Mouse (Mus musculus) stomach, embryonic 14.5 days (tissue): ENCODE results near the gene Rsph14. TPM values are rescaled to one million over a fixed set of nuclear protein-coding genes. Genes with fewer than 3 reads are reported as not detected.
"Not testable (repeated sequence)": the region's sequence is repeated elsewhere in the genome, so short reads cannot be mapped to it uniquely, and the experiment has no call there.

Source experiments
- ATAC-seq: fragments of 200-750 bp; cut with Nextera tagmentation; 2 replicates; pipeline ENCODE4 v1.8.0; 2017; ENCODE audit warnings: low read depth, moderate TSS enrichment; ENCODE audit not compliant: insufficient number of reproducible peaks, insufficient read depth, low FRiP score
- H3K27ac ChIP-seq: fragments of 300-500 bp; sonication (generic); 2 replicates; pipeline ENCODE4 v1.5.1; 2014; ENCODE audit warnings: mild to moderate bottlenecking, low read length, moderate library complexity, mixed read lengths
- H3K27me3 ChIP-seq: fragments of 300-500 bp; sonication (generic); 2 replicates; pipeline ENCODE4 v1.6.1; 2014; ENCODE audit warnings: low read length, control low read depth, mixed read lengths; ENCODE audit not compliant: control insufficient read depth, insufficient read depth
- H3K36me3 ChIP-seq: fragments of 300-500 bp; sonication (generic); 2 replicates; pipeline ENCODE4 v1.6.1; 2014; ENCODE audit warnings: mild to moderate bottlenecking, control low read depth, low read length, moderate library complexity, mixed read lengths; ENCODE audit not compliant: control insufficient read depth, insufficient read depth
- H3K4me1 ChIP-seq: fragments of 300-500 bp; sonication (generic); 2 replicates; pipeline ENCODE4 v1.6.1; 2014; ENCODE audit warnings: low read length, control low read depth, mixed read lengths; ENCODE audit not compliant: control insufficient read depth, insufficient read depth
- H3K4me2 ChIP-seq: fragments of 300-500 bp; sonication (generic); replicated peaks from 2 replicates; pipeline ENCODE4 v1.6.1; 2014; ENCODE audit warnings: low read depth, low read length, control low read depth
- H3K4me3 ChIP-seq: fragments of 300-500 bp; sonication (generic); 2 replicates; pipeline ENCODE4 v1.5.1; 2014; ENCODE audit warnings: low read depth, low read length, control low read depth
- H3K9ac ChIP-seq: fragments of 300-500 bp; sonication (generic); replicated peaks from 2 replicates; pipeline ENCODE4 v1.6.1; 2014; ENCODE audit warnings: low read depth, mild to moderate bottlenecking, control low read depth, low read length, moderate library complexity, mixed read lengths
- H3K9me3 ChIP-seq: fragments of 300-500 bp; sonication (generic); 2 replicates; pipeline ENCODE4 v1.6.1; 2016; ENCODE audit warnings: low read depth, low read length, control low read depth; ENCODE audit not compliant: control insufficient read depth
- WGBS: fragments of 180-500 bp; shearing (Covaris S2); extraction: QIAGEN DNeasy Blood & Tissue Kit; methylation state at CpG from one replicate; pipeline ENCODE4 v1.1.7; 2014; 5-methylcytosine and 5-hydroxymethylcytosine counted together
- polyA plus RNA-seq: library from polyadenylated mRNA; unstranded; fragments of >200 nt; fragmentation: Nextera tagmentation; extraction: Ambion mirVana; gene quantifications from 2 replicates; pipeline ENCODE4 v1.2.1, GENCODE M21; 2014

The Rsph14 gene
- polyA plus RNA-seq, 1 experiment from 2014 or later, result not detected

GRCm38 (mm10) chr10:75048711-75049110 lies 16.3 kb upstream of the Rsph14 start:
- no peak overlapping the region for H3K4me3 ChIP-seq
- no peak overlapping the region for H3K9ac ChIP-seq
- no peak for ATAC-seq
- no peaks in the 10 kb centered on the region for H3K4me1 ChIP-seq
- H3K27ac ChIP-seq, result no peak overlapping the region
- no peak overlapping the region for H3K4me2 ChIP-seq
- WGBS, result 95% methylated on average over 7 of the region's 7 CpGs
- no peaks in the 10 kb centered on the region for H3K9me3 ChIP-seq
- H3K36me3 ChIP-seq, result no peaks in the 10 kb centered on the region
- H3K27me3 ChIP-seq, result no peaks in the 10 kb centered on the region

GRCm38 (mm10) chr10:75045831-75046230 lies 13.4 kb upstream of the Rsph14 start:
- Histone ChIP-seq H3K9me3 (no peaks in the 10 kb centered on the region), H3K27me3 (no peaks in the 10 kb centered on the region), H3K9ac (no peak overlapping the region), H3K4me2 (no peak overlapping the region), H3K4me3 (no peak overlapping the region), H3K36me3 (no peaks in the 10 kb centered on the region; the same call in 1 of the 2 replicates), H3K4me1 (no peaks in the 10 kb centered on the region), H3K27ac (no peak overlapping the region)
- ATAC-seq, result no peak
- WGBS, result 92% methylated on average over 15 of the region's 15 CpGs

GRCm38 (mm10) chr10:75044459-75044858 lies 12.1 kb upstream of the Rsph14 start:
- ATAC-seq, result peak; percentile 42; the same call in 1 of the 2 replicates

GRCm38 (mm10) chr10:75042060-75042459 lies 9.7 kb upstream of the Rsph14 start:
- not testable (repeated sequence) for H3K4me2 ChIP-seq, ATAC-seq, H3K4me3 ChIP-seq, H3K4me1 ChIP-seq, H3K27ac ChIP-seq, H3K9ac ChIP-seq, H3K36me3 ChIP-seq, H3K9me3 ChIP-seq, H3K27me3 ChIP-seq
- 11% methylated on average over 1 of the region's 1 CpGs for WGBS

More at GRCm38 (mm10) chr10:75044459-75044858, 12.1 kb upstream of the Rsph14 start:
- H3K27me3 ChIP-seq, result no peaks in the 10 kb centered on the region
- no peaks in the 10 kb centered on the region for H3K4me1 ChIP-seq
- no peaks in the 10 kb centered on the region; the same call in 1 of the 2 replicates for H3K36me3 ChIP-seq
- no peaks in the 10 kb centered on the region for H3K9me3 ChIP-seq
- no peak overlapping the region for H3K4me3 ChIP-seq
- H3K27ac ChIP-seq, result no peak overlapping the region
- H3K4me2 ChIP-seq, result no peak overlapping the region
- no peak overlapping the region for H3K9ac ChIP-seq
- 39% methylated on average over 7 of the region's 7 CpGs for WGBS

- Histone ChIP-seq H3K36me3 (no peaks in the 10 kb centered on the region), H3K4me2 (peak within 1 kb of the TSS; percentile 76), H3K4me1 (peaks cover 7% of the 10 kb centered on the region; the same call in 1 of the 2 replicates), H3K27me3 (no peaks in the 10 kb centered on the region), H3K27ac (peak within 1 kb of the TSS; percentile 67; the same call in 1 of the 2 replicates), H3K4me3 (peak within 1 kb of the TSS; percentile 41), H3K9me3 (no peaks in the 10 kb centered on the region), H3K9ac (0 out of 2 replicates have a peak within 1 kb of the TSS, but pooled peaks have one; percentile 38)
- peak; percentile 96 for ATAC-seq
- under 1% methylated on average over 36 of the region's 36 CpGs for WGBS
Measured at GRCm38 (mm10) chr10:75036883-75037379, 4.5 kb upstream of the Rsph14 start, which contains the start of gene Rab36. Gene Rab36 (plus strand): TSS chr10:75037058.

GRCm38 (mm10) chr10:75031345-75032114 lies 856 bp downstream of the Rsph14 start:
- 64% methylated on average over 5 of the region's 5 CpGs for WGBS
- Histone ChIP-seq H3K4me1 (0 out of 2 replicates have a peak, but pooled peaks cover 4% of the 10 kb centered on the region), H3K36me3 (no peaks in the 10 kb centered on the region), H3K27ac (no peak overlapping the region), H3K4me2 (no peak overlapping the region), H3K9ac (no peak overlapping the region), H3K9me3 (no peaks in the 10 kb centered on the region), H3K27me3 (no peaks in the 10 kb centered on the region), H3K4me3 (no peak overlapping the region)
- no peak for ATAC-seq

GRCm38 (mm10) chr10:75030234-75030633 lies 2.2 kb downstream of the Rsph14 start:
- Histone ChIP-seq H3K9me3 (no peaks in the 10 kb centered on the region), H3K27me3 (no peaks in the 10 kb centered on the region), H3K4me3 (no peak overlapping the region), H3K9ac (no peak overlapping the region), H3K4me2 (no peak overlapping the region), H3K36me3 (no peaks in the 10 kb centered on the region), H3K27ac (no peak overlapping the region), H3K4me1 (0 out of 2 replicates have a peak, but pooled peaks cover 4% of the 10 kb centered on the region)
- ATAC-seq, result no peak
- 77% methylated on average over 3 of the region's 3 CpGs for WGBS

GRCm38 (mm10) chr10:75029677-75030076 lies 2.7 kb downstream of the Rsph14 start:
- Histone ChIP-seq H3K36me3 (no peaks in the 10 kb centered on the region), H3K27me3 (no peaks in the 10 kb centered on the region), H3K4me3 (no peak overlapping the region), H3K9me3 (no peaks in the 10 kb centered on the region), H3K27ac (no peak overlapping the region), H3K4me1 (0 out of 2 replicates have a peak, but pooled peaks cover 4% of the 10 kb centered on the region), H3K4me2 (no peak overlapping the region), H3K9ac (no peak overlapping the region)
- ATAC-seq, result no peak
- WGBS, result 93% methylated on average over 3 of the region's 3 CpGs
